Mouse (Mus musculus) right cerebral cortex, postnatal 4 days (tissue): ENCODE data around the gene Tbata.

ENCODE experiments used
- DNase-seq: peaks from one replicate; pipeline ENCODE4 v3.0.0-alpha.2; 2022

Gene Tbata

GRCm38 (mm10) chr10:61211743-61212142 lies 40.0 kb downstream of the Tbata start:
- DNase-seq, result peak; percentile 72

- DNase-seq, result no peak
Measured at GRCm38 (mm10) chr10:61212817-61213216, 41.1 kb downstream of the Tbata start.

- no peak for DNase-seq
Measured at GRCm38 (mm10) chr10:61215658-61216057, 43.9 kb downstream of the Tbata start.

GRCm38 (mm10) chr10:61216163-61216562 lies 44.4 kb downstream of the Tbata start:
- DNase-seq, result no peak

GRCm38 (mm10) chr10:61219318-61219717 lies 47.6 kb downstream of the Tbata start:
- DNase-seq, result no peak

GRCm38 (mm10) chr10:61225694-61226093 lies 53.9 kb downstream of the Tbata start:
- DNase-seq, result no peak

- no peak for DNase-seq
Measured at GRCm38 (mm10) chr10:61226784-61227396, 55.1 kb downstream of the Tbata start.

- no peak for DNase-seq
Measured at GRCm38 (mm10) chr10:61231756-61232155, 60.0 kb downstream of the Tbata start.

- DNase-seq, result no peak
Measured at GRCm38 (mm10) chr10:61232858-61233567, 61.3 kb downstream of the Tbata start.

GRCm38 (mm10) chr10:61234319-61234718 lies 62.6 kb downstream of the Tbata start:
- DNase-seq, result no peak

- DNase-seq, result no peak
Measured at GRCm38 (mm10) chr10:61235677-61236267, 64.0 kb downstream of the Tbata start.

- DNase-seq, result no peak
Measured at GRCm38 (mm10) chr10:61236683-61237390, 65.1 kb downstream of the Tbata start.

- no peak for DNase-seq
Measured at GRCm38 (mm10) chr10:61237391-61237785, 65.6 kb downstream of the Tbata start.
